Mouse (Mus musculus) right cerebral cortex, adult 18-20 months (tissue): ENCODE data around the gene Angel2.

Source experiments
- DNase-seq: peaks from one replicate; pipeline ENCODE4 v3.0.0; 2022; ENCODE audit warnings: mixed read lengths

Gene Angel2

DNA sequence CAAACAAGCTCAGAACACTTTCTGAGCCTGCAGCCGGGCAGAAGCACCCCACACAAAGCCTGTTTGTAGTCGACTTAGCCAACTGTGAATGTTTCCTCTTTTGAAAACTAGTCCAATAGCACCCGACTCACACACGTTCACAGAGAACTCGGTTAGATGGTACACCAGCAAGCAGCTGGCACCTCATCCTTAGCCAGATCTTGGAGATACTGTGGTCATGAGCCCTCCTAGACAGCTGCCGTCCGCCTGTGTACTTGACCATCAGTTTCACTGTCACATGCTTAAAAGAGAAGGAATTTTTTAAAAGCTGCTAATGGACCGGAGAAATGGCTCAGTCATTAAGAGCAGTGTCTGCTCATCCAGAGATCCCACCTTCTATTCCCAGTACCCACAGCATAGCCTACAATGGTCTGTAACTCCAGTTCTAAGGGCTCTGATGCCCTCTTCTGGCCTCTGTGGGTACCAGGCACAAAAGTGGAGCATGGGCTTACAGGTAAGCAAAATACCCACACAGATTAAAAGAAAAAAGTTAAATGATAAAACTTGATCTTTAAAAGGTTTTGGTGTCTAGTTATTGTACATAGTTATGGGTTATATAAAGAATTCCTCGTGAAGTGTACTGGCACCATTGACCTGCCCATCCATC is 64.6 kb downstream of the Angel2 start:
- no peak for DNase-seq

DNA sequence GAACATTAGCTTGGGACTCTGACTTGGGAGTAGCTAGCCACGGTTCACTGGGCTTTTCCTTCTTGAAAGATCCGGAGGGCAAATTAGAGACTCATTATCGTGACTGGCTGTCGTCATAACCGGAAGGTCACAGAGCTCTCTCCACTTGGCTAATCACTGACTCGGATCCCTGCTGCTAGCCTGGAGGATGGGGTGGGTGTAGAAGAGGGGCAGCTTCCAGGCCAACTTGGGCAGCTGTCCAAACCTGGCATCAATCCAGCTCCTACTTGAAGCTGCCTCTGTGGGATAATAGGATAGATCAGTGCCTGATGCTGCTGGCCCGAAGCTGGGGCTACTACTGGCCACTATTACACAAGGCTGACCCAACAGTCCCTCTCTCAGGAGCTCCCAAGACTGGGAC is 70.6 kb downstream of the Angel2 start:
- DNase-seq = peak; percentile 21

GRCm38 (mm10) chr1:190996346-190996877 is 71.5 kb downstream of the Angel2 start:
- no peak for DNase-seq
